Mouse (Mus musculus) left cerebral cortex, adult 8-10 months (tissue): Measurements from ENCODE around the gene Aebp1. TPM values are rescaled to one million over a fixed set of nuclear protein-coding genes. Genes with fewer than 3 reads are reported as not detected.

Source experiments
- DNase-seq, 2 experiments: peaks; one replicate each; pipeline ENCODE4 v3.0.0; 2022; ENCODE audit warnings: low spot score in 2 of 2
- total RNA-seq, 4 experiments: library from RNA; stranded (reverse); gene quantifications; 2 replicates each; pipeline ENCODE4 v1.2.4; 2022

Gene Aebp1
- 10 to 100 TPM; 22.3 to 25.7 (median 24.6) TPM for total RNA-seq

DNA sequence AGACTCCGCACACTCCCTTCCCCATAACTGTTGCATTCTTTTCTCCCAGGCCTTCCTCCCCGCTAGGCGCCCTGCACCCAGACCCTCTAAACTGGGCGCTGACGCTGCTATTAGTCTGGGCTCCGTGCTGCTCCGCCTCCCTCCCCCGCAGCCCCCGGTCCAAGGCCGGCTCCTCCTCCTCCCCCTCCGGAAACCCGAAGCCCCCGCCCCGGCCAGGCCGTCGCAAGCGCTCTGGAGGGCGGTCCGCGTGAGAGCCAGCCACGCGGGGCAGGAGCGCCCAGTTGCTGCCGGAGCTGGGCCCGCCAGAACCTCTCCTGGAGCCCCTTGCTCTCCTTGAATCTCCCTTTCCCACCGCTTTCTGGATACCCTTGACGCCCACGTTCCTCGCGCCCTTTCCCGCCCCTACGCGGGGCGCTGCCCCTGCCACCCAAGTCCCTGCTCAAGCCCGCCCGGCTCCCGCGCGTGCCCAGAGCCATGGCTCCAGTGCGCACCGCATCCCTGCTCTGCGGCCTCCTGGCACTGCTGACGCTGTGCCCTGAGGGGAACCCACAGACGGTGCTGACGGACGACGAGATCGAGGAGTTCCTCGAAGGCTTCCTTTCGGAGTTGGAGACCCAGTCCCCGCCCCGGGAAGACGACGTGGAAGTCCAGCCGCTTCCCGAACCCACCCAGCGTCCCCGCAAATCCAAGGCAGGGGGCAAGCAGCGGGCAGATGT is at the start of gene Aebp1:
Aebp1 (plus strand) TSS at position 270 of the 716 bp plus-strand sequence.
- no peak for DNase-seq

GRCm38 (mm10) chr11:5813381-5813780 is 48.4 kb upstream of the Aebp1 start:
- DNase-seq = no peak

- no peak for DNase-seq
Observed at GRCm38 (mm10) chr11:5819223-5819622, 42.5 kb upstream of the Aebp1 start.

- DNase-seq = no peak
Observed at GRCm38 (mm10) chr11:5825432-5825831, 36.3 kb upstream of the Aebp1 start.

DNA sequence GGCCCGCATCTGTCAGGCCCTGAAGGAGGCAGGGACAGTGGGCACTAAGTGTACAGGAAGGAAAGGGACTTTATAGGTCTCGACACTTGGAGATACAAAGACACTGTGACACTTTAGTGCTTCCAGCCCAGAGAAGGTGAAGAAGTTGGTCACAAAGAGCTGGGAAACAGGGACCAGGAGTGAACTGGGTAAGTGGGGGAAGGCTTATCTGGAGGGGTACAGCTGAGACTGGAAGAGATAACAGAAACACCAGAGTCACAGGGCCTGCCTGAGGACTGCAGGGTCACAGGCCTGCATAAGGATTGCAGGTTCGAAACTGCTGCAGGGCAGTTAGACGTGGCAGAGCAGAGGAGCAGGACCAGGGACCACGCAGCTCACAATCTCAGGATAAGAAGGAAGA is 33.8 kb upstream of the Aebp1 start:
- no peak for DNase-seq

- DNase-seq = no peak
Observed at GRCm38 (mm10) chr11:5828509-5829191, 33.1 kb upstream of the Aebp1 start.

GRCm38 (mm10) chr11:5829327-5829726 is 32.4 kb upstream of the Aebp1 start:
- DNase-seq = no peak

GRCm38 (mm10) chr11:5834506-5834905 is 27.2 kb upstream of the Aebp1 start:
- no peak for DNase-seq

DNA sequence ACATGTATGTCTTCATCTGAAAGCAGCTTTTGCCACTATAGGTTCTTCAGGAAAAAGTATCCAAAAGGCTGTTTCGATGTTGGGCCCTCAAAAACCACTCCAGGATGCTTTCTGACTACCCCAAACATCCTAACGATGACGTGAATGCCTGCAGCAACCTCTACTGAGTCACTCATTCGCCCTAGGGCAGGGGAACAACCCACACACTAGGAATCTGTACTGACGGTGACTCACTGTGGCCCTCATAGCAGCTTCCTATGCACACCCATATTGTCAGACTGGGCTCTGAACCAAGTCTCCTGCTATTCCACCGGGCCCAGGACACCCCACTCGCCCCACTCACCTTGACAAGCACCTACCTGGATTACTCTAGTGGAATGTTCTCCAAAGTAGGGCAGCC is 26.7 kb upstream of the Aebp1 start:
- no peak for DNase-seq

- no peak for DNase-seq
Observed at GRCm38 (mm10) chr11:5836126-5836525, 25.6 kb upstream of the Aebp1 start.

- peak; percentile 62 to 85 for DNase-seq
Observed at GRCm38 (mm10) chr11:5837251-5838246, 24.2 kb upstream of the Aebp1 start, which contains the start of gene Polm. Gene Polm, minus strand, starts transcription at chr11:5838016.

GRCm38 (mm10) chr11:5840346-5840745 is 21.4 kb upstream of the Aebp1 start:
- DNase-seq = no peak

DNA sequence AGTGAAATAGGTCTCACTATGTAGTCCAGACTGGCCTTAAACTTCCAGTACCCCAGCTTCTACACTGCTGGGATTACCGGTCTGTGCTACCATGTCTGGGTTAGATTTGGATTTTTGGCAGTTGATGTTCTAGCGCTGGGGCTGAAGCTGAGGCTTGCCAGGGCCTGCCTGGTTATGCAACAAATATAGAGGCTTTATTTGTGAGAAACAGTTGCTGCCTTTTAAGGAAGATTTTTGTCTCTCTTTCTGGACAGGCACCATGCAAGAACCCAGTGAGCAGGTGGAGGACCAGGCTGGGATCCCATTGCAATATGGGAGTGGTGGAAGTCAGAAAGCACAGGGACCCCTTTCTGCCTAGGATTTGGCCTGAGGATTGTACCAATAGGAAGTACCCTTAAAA is 20.0 kb upstream of the Aebp1 start:
- DNase-seq = no peak

- no peak for DNase-seq
Observed at GRCm38 (mm10) chr11:5843131-5843530, 18.6 kb upstream of the Aebp1 start.

DNA sequence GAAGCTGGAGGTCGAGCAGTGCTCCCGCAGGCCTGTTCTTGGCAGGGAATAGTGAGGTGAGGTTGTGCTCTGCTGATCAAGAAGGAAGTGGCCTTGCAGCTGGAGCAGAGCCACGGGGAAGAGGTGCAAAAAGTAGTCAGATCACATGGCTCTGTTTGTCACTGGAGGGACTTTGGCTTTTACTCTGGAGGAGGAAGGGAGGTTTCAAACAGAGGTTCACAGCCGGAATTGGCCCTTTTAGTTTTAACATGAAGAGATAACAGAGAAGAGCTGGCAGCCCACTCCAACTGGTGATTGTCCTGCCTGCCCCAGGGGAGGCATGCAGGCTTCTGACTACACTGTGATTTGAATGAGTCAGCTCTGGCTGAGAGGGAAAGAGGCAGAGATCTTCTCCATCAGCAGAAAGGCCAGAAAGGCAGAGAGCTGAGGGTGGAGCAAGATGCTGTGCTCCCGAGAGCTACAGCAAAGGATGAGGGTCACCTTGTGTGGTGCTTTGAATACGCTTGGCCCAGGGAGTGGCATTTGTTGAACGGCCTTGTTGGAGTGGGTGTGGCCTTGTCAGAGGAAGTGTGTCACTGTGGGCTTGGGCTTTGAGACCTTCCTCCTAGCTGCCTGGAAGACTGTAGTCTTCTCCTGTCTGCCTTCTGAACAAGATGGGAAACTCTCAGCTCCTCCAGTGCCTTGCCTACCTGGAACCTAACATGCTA is 15.0 kb upstream of the Aebp1 start:
- DNase-seq = no peak

DNA sequence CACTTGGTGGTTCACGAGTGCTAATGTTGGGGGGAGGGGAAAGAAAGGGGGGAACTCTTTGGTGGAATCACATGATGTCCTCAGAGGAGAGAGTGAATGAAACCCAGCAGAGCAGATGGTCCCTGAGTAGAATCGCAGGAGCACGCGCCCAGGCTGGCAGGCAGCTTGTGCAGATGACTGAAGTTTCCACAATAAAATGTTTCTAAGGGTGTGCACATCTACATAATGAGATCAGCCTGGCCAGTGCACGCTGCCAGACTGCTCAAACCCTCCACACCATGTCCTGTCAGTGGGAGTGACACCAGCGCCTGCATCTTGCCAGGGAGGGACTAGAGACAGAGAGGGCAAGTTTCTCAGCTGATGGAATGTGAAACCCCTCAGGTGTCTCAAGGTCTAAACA is 13.0 kb upstream of the Aebp1 start:
- DNase-seq = peak in 1 of 2 experiments; percentile 66

DNA sequence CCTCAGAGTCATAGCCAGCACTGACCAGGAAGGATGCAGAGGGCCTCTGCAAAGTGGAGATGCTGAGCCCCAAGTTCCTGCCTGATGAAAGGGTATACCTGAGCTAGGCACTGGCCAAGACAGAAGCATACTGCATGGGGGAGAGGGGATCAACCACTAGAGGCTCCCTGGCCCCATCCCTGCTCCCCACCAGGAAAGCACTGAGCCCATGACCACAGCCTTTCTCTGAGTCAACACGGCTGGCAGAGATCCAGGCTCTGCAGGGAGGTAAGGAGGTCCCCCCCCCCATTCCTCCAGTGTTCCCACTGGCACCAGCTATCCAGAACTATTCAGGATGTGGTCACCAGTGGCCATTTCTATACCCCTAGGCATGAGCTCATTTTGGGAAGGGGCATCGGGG is 12.4 kb upstream of the Aebp1 start:
- DNase-seq = no peak

- no peak for DNase-seq
Observed at GRCm38 (mm10) chr11:5850452-5850851, 11.3 kb upstream of the Aebp1 start.

- no peak for DNase-seq
Observed at GRCm38 (mm10) chr11:5851021-5851736, 10.6 kb upstream of the Aebp1 start.

DNA sequence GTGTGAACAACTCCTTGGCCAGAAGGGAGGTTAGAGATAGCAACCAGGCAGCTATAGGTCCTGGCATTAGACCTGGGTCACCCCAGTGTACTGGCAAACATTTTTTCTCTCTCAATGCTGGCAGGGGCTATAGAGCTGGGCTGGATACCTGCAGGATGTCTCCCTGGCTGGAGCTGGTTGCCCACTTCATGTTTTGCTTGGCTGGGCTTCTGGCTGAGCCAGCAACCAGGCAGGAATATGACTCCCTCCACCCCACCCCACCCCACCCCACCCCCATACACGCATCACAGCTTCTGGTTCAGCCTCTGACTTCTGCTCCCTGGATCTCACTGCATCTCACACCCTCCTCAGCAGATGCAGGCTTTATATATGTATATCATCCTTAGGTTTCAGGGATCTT is 9.4 kb upstream of the Aebp1 start:
- DNase-seq = no peak
